Mouse (Mus musculus): ENCODE measurements around the gene Smad5.

The Smad5 gene

DNA sequence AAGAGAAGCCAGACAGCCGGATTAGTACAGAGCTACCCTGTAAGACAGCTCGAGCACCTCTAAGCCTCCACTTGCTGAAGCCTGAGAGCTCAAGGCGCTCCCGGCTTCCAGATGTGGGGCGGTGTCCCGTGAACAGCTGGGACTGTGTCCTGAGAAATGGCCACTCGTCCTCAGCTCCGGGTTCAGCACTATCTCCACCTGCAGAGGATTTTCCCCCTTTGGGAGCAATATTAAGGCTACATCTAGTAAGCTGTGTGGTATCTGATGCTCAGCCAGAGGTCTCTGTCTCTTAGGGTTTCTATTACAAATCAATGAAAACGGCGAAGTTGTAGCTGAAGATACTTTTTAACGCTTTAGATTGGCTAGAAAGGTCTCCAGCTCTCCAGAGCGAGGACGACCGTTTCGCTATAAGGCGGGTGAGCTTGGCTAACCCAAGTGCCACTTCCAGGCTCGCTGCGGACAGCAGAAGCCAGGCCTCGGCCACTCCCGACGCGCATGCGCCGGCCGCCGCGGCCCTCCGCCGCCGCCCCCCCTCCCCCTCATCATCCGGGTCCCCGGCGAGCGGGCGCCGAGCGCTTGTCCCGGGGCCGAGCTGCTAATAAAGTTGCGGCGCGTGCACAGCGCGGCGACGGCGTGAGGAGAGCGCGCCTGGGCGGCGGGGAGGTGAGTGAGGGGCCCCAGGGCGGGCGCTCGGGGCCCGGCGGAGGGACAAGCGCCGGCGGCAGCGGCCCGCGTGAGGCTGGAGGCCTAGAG is at the start of gene Smad5:
Gene Smad5 (plus strand): TSS at position 542 of the 753 bp plus-strand sequence.
- peak; percentile 97 for DNase-seq

DNA sequence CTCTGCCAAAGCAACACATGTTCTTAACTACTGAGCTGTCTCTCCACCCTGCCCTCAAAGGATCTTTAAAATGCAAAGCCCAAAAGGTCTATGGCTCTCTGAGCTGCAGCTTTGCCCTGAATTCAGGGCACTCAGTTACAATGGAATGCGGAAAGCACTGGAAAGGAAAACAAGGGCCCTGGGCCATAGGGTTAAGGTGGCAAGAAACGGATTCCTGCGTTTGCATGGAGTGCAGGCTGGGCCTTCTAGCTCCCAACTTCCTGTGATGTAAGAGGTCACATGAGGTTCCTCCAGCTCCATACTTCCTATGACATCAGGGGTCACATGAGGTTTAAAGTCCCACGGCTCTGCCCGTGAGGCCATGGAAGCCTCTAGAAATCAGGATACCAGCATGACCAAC is 48.6 kb upstream of the Smad5 start:
- no peak for DNase-seq

DNA sequence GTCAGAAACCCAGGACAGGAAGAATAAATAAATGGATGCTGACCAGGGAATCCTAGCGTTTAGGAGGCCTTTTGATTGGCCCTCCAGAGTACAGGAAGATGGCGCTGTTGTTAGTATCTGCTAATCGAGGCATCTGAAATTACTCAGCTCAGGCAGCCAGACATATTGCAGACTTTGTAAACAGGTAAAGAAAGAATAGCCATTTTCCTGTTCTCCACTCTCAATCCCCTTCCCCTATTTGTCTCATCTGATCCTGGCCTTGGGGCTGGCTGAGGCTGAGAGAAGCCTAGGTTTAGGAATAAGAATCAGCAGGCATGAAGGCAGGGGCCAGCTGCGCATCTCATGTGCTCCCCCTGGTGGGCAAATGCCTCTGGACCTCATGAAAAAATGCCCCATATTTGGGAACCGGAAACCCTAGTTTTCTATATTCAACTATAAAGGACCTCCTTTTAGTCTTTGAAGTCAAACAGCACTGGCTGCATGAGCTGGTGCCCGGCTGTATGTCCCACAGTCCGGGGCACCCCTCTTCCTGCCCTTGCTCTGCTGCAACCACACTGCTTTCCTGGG is 44.8 kb upstream of the Smad5 start:
- DNase-seq: peak; percentile 87

DNA sequence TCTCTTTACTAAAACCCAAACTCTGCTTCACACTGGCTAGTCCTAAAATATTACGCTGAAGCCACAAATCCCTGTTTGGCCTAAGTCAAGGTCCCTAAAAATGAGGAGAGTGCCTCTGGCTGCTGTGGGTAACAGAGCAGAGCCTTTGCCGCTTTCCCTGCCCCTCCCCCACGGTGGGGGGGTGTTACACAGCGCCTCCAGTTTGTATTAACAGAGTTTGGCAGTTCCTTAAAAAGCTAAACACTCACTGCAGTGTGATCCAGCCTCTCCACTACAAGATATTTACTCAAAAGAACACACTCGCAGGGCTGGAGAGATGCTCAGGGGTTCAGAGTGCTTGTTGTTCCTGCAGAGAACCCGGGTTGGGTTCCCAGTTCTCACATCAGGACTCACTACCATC is 43.9 kb upstream of the Smad5 start:
- no peak for DNase-seq

DNA sequence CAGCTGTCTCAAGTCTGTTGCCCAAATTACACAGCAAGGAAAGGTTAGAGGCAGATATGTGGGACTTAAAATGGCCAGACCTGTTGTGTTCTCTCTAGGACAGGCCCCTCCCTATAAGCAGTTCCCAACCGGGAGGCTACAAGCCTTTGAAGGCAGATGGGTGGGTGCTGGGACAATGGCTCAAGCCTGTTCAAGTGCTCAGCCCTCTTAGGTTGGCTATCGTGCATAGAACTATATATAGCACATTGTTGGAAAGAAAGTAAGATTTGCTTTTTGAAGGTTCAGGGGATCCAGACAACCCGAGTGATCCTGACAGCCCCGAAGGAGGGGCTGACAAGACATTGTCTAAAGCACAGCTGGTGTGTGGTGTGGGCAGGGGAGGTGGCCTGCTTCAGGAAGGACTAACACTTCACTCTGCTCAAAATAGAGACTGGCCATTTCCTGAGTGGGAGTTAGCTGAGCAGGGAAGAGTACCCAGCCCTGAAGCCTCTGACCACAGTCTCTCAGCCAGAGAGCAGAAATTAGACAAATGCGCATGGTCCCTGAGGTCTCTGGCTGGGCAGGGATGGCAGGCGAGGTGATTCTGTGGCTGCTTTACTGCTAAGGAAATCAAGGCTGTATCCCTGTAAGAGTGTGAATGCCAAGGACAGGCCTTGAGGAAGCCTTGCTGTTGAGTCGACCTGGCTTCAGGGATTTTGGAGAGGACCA is 40.7 kb upstream of the Smad5 start:
- no peak for DNase-seq

DNA sequence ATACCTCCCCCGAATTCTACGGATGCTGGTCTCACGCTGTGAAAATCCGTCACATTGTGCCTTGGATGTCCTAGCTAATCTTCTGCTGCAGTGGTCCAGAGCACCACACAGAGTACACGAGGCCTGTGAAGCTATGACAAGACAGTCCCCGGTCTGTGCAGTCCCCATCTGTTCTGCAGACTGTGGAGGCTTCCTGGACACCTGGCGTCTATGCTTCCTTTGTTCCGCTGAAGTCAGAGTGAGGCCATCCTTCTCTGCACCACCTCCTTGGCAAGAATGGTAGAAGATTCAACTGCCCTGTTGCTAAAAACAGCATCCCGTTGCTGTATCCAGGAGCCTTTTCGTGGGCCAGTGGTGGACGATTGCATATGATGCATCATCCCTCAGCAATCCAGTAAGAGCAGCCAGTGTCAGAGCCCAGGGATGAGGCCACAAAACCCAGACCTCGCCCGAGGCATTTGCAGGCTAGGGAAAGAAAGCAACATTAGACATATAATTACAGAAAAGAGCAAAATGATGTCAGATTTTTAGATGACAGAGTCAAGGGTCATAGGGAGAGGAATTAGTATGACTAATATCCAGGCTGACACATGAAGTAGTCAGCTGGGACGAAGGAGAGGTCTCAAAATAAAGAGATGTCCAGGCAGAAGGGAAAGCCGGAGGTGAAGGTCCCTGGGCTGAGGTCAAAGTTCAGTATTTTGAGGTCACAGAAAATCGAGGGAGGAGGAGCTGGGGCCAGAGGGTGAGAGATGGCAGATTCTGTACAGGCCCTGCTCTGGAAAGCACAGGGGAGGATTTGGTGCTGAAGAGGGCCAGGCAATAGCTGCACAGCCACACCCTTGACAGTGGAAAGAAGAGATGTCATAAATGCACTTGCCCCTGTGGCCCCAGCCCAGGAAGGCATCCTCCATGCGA is 38.3 kb upstream of the Smad5 start:
- no peak for DNase-seq

DNA sequence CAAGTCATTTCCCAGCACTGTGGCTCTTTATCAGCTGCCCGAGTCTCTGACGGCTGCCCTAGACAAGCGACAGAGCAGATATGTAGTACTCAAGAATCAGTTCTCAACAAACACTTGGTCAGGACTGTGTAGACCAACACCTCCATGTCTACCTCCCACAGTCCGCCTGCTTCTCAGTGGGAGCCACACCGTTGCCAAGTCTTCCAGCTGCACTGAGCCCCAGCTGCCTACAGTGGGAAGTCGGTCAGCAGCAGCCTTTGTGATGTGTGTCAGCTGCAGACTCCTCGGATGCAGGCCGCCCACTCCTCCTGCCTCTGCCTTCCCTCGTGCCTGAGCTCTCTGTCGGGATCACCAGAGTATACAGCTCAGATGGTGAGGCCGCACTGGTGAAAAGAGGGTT is 31.6 kb upstream of the Smad5 start:
- DNase-seq: no peak

DNA sequence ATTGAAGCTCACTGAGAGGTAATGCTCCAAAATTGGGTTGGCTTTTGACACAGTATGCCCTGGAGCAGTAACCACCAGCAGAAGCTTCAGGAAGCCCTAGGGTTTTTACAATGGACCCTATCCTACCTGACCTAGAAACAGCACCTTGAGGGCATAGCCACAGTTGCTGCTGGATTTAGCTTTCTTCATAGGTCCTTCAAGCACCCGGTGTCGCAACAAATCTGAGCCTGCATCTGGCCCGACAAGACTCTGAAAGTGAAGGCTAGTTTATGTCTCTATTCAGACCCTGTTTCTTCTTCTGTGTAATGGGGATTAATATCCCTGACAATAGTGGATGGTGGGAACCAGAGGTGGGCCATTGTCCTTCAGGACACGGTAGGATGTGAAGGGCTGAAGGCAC is 25.1 kb upstream of the Smad5 start:
- no peak for DNase-seq

DNA sequence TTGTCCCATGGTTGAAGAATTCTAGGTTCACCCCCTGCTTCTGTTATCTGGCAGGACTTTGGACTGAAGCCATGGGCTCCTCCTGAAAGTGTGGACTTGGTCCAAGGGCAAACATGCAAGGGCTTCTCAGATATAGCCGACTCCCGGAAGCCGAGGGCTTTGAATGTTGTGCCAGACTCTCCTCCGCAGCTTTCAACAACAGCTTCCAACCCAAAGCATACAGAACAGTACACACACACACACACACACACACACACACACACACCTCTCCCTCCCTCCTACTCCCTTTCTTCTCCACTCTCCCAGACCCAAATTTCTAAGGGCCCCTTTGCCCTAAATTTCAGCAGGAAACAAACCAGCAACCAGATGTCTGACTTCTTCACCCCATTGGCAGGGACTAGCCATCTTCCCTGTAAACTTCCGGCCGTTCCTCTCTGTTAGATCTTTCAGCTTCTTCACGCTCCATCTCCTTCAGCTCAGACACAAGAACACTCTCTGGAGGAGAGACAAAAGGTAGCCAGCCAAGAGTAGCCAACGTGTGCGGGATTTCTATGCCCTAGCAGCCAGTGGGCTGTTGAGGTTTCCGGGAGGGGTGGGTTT is 24.5 kb upstream of the Smad5 start:
- DNase-seq: peak; percentile 40

DNA sequence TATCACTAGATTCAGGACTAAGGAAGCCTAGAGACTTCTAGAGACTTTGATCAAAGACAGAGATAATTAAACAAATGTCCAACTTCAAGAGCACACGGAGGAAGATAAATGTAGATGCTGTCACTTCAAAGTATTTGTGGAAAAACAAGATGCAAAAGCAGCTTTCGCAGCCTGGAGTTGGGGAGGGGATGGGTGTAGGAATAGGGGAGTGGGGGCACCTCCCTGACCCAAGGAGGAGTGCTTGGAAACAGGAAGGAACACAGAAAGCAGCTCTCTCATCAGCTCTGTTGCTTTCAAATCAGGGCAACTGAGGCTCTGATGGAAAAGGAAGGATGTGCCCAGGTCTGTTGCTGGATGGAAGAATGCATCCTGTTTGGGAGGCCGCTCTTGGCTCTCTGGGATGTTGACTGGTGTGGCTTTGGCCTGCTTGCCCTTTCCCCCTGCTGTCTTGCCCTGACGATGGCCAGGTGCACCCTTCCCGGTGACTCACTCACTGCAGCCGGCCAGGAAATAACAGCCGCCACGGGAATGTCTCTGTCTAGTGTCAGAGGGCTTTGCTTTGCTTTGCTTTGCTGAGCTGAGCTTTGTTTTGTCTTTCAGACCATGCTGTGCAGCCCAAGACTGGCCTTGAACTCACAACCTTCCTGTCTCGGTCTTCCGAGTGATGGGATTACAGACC is 23.8 kb upstream of the Smad5 start:
- DNase-seq: no peak

DNA sequence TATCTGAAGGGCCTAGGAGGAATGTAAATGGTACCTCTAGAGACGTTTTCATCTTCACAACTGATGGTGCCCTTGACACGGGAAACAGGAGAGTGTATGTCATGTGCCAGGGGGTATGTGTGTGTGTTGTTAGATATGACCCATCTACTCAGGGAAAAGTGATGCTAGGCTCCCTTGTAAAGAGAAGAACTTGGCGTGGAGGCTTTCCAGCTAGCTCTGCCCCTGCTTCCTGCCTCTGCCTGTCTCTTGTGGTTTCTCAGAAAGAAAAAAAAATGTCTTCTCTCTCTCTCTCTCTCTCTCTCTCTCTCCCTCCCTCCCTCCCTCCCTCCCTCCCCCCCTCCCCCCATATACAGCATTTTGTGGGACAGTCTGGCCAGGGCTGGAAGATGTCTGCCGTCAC is 20.9 kb upstream of the Smad5 start:
- DNase-seq: no peak

DNA sequence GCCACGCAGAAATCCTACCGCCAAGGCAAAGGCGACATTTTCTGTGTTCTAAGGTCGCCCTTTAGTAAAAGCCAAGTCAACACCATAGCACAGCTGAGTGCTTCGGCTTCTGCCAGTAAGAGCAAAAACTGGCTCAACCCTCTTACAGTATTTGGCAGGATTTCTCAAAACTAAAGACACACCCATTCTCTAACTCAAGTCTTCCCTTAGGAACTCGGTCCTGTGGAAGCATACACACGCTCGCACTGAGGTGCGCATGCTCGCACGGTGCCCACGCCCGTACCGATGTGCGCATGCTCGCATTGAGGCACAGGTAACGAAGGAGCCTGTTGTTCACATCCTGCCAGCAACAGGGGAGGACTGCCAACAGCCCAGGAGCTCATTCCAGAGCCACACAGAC is 20.5 kb upstream of the Smad5 start:
- no peak for DNase-seq

DNA sequence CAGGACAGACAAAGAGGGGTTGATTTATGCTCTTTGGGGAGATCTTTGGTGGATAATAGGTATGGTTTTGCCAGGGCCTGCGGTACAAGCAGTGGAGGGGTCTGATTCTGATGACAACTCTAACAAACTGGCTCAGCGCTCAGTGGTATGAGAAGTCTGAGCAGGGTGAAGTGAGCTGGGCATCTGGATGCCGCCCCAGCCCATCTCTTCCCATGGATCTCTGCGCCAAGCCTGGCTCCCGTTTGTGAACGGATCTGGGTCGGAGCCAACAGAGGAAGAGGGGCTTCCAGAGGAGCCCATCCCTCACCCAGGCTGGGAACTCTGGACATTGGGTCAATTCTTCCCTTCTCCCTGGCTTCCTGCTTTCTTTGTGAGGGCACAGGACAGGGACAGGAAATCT is 19.5 kb upstream of the Smad5 start:
- DNase-seq: no peak

DNA sequence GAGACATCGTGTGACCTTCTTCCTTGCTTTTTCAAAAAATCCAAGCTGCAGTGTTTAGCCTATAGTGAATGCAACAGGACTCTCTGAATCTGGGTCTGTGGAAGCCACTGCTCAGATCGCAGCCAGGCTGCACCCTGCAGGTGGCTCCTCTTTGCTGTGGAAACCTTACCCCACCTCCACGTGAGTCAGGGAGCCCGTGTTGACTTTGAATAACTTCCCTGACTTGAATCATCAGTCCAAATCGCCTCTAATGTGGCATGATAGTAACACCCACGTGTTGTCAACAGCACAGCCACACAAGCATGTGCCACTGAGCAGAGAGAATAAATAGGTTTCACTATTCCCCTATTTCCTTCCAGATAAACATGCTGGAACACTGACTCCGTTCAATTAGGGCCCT is 10.8 kb upstream of the Smad5 start:
- DNase-seq: no peak

DNA sequence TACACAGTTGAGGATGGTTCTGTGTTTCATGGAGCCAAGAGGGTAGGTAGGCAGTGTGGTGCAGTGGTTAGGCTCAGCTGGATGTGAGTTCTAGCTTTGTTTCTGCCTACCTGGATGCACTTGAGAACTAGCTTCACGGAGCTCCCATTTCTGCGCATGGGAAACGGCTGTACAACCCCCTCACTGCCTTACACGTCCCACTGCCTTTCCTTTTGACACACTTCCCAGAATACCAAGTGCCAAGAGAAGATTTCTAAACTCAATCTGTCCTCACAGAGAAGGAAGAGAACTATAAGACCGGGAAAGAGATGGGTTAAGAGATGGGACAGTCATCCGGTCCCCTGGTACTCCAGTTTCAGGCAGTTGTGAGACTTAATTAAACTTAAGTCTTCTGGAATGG is 10.2 kb upstream of the Smad5 start:
- no peak for DNase-seq

DNA sequence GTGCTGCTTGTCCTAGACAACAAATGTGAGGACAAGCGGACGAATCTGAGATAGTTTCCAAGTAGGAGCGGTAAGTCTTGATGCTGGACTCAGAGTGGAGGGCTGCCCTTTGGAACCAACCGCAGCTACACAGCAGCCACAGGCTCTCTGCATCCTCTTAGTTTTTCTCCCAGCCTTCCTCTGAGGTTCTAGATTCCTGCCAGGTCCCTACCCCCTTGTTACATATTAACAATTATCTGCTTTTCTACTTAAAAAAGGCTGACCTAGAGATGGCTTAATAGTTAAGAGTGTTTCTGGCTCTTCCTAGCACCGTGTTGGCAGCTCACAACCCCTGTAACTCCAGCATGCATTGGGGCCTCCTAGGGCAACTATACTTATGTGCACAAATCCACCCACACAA is 7.1 kb upstream of the Smad5 start:
- no peak for DNase-seq

DNA sequence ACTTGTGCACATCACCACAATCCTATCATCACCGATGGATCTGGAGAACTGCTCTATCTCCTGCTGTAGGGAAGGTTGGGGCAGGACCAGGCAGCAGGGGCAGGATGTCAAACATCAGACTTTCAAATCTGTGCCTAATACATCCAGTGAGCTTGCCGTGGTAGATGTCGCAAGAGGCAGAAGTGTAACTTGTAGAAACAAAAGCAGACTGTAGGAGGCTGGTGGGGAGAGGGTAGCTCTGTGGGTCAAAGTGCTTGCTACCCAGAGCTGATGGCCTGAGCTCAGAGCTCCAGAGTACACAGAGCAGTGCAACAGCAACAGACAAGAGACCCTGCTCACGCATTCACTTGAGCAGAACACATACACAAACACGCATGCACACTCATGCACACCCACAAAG is 6.1 kb upstream of the Smad5 start:
- no peak for DNase-seq

DNA sequence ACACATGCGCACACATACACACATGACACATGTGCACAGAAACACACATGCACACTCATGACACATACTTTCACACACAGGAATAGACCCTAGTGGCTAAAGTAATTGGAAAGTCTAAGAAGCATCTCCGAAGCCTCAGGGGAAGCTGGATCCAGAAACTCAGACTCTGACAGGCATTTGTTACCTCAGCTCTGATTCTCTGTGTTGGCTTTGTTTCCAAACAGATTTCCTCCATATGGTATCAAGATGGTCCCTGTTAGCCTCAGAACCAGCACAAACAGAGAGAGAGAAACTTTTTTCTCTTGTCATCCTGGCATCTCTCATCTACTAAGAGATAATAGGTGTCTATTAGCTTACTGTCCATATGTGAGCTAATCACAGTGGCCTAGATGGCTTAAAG is 5.6 kb upstream of the Smad5 start:
- no peak for DNase-seq

DNA sequence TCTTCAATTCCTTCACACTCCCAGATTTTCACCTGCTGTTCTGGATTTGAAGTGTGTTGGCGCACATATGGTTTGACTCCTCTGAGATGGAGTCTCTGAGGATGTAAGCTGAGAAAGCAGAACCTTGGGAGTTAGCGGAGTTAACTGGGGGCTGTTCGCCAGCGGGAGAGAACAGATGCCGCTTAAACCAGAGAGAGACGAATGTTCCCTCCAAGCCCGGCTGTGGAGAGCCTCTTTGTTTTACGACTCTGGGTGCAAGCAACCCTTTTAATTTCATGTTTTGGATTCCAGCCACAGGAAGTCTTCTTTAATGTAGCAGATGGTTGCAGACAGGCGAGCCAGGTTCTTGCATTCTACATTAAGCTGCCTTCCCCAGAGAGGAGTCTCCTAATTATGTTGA is 4.4 kb upstream of the Smad5 start:
- DNase-seq: peak; percentile 74

DNA sequence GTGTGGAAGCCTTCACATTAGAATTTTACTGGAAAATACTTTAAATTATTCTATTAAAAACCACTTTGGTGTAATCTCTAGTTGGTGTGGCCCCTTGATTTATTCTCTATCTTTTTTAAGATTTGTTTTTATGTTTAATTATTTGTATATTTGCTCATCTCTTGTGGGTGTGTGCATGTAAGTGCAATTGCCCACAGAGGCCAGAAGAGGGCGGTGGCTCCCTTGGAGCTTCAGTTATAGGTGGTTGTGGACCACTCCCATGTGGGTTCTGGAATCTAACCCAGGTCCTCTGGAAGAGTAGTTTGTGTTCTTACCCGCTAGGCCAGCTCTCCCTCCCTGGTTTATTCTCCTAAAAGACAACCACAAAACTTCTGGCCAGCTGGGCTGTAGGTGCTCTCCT is 3.4 kb upstream of the Smad5 start:
- DNase-seq: no peak

DNA sequence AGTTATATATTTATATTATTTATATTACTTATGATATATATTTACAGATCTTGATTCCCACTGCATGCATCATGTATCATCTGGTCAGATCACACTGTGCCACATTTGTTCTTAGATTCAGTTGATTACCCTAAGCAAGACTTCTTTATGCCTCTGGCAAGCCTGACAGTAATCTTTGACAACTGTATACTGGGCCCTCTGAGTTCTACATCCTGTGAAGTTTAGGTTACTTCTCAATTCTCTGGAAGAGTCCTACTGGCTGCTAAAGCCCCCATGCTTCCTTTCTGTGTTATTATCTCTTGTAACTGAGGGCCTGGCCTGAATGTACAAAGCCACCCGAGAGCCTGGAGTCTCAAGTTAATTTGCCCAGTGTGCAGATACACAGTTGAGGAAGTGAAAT is 1.8 kb upstream of the Smad5 start:
- no peak for DNase-seq

DNA sequence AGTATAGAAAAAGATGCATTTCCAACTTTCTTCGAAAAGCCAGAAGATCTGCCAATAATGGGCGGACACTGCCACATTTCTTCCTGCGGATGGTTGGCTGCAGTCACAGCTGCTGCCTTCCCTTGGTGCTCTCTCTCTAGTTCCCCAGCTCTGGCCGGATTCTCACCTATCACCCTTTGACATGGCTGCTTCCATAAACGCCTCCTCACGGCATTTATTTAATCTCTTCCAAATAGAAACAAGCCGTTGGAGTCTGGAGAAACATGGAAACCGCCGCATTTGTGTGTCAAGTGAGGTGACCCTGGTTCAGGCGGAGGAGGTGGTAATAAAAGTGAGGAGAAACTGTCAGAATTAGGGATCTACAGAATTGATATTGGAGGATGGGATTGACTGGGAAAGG is 886 bp upstream of the Smad5 start:
- DNase-seq: no peak

All from embryo, embryonic 11 days (tissue).